Mouse (Mus musculus) neural tube, embryonic 11.5 days (tissue): ENCODE measurements around the gene Cobll1. TPM values are rescaled to one million over a fixed set of nuclear protein-coding genes. Genes with fewer than 3 reads are reported as not detected.

Experiments used
- ATAC-seq: fragments of 200-750 bp; cut with Nextera tagmentation; 2 replicates; pipeline ENCODE4 v1.8.0; 2017; ENCODE audit warnings: moderate number of reproducible peaks, mild to moderate bottlenecking, moderate TSS enrichment, moderate library complexity; ENCODE audit not compliant: insufficient read depth, low FRiP score, low TSS enrichment
- DNase-seq: peaks from one replicate; pipeline ENCODE4 v3.0.0-alpha.2; 2015; ENCODE audit warnings: low spot score
- H3K27ac ChIP-seq: fragments of 300-500 bp; sonication (generic); 2 replicates; pipeline ENCODE4 v1.5.1; 2014; ENCODE audit warnings: low read depth, mild to moderate bottlenecking, low read length
- H3K27me3 ChIP-seq: fragments of 300-500 bp; sonication (generic); 2 replicates; pipeline ENCODE4 v1.6.1; 2014; ENCODE audit warnings: mild to moderate bottlenecking, low read length, mixed read lengths; ENCODE audit not compliant: control insufficient read depth, insufficient read depth
- H3K36me3 ChIP-seq: fragments of 300-500 bp; sonication (generic); 2 replicates; pipeline ENCODE4 v1.6.1; 2014; ENCODE audit warnings: mild to moderate bottlenecking, low read length, moderate library complexity, mixed read lengths; ENCODE audit not compliant: control insufficient read depth, insufficient read depth
- H3K4me1 ChIP-seq: fragments of 300-500 bp; sonication (generic); 2 replicates; pipeline ENCODE4 v1.6.1; 2014; ENCODE audit warnings: low read length, mixed read lengths; ENCODE audit not compliant: control insufficient read depth, insufficient read depth
- H3K4me2 ChIP-seq: fragments of 300-500 bp; sonication (generic); 2 replicates; pipeline ENCODE4 v1.6.1; 2014; ENCODE audit warnings: low read depth, mild to moderate bottlenecking, moderate library complexity
- H3K4me3 ChIP-seq: fragments of 300-500 bp; sonication (generic); 2 replicates; pipeline ENCODE4 v1.5.1; 2014; ENCODE audit warnings: low read depth, low read length
- H3K9ac ChIP-seq: fragments of 300-500 bp; sonication (generic); 2 replicates; pipeline ENCODE4 v1.6.1; 2014; ENCODE audit warnings: mild to moderate bottlenecking, low read length
- H3K9me3 ChIP-seq: fragments of 300-500 bp; sonication (generic); 2 replicates; pipeline ENCODE4 v1.6.1; 2016; ENCODE audit warnings: low read length; ENCODE audit not compliant: control insufficient read depth
- WGBS: fragments of 180-500 bp; shearing (Covaris S2); extraction: QIAGEN DNeasy Blood & Tissue Kit; methylation state at CpG from one replicate; pipeline ENCODE4 v1.1.7; 2014; 5-methylcytosine and 5-hydroxymethylcytosine counted together
- polyA plus RNA-seq: library from polyadenylated mRNA; unstranded; fragments of >200 nt; fragmentation: Nextera tagmentation; extraction: Ambion mirVana; gene quantifications from 2 replicates; pipeline ENCODE4 v1.2.1, GENCODE M21; 2014

The Cobll1 gene
- polyA plus RNA-seq, 1 experiment from 2014 or later: 1.6 TPM

- H3K9ac ChIP-seq: no peak overlapping the region
- no peaks in the 10 kb centered on the region for H3K9me3 ChIP-seq
- ATAC-seq: no peak
- DNase-seq: no peak
- no peaks in the 10 kb centered on the region for H3K36me3 ChIP-seq
- WGBS: 89% methylated on average over 2 of the region's 2 CpGs
- no peak overlapping the region for H3K4me3 ChIP-seq
- H3K4me1 ChIP-seq: no peaks in the 10 kb centered on the region
- H3K27ac ChIP-seq: no peak overlapping the region
- H3K27me3 ChIP-seq: no peaks in the 10 kb centered on the region
- no peak overlapping the region for H3K4me2 ChIP-seq
Measured at GRCm38 (mm10) chr2:65117859-65118258, 121.3 kb downstream of the Cobll1 start.

- Histone ChIP-seq H3K9ac (no peak overlapping the region), H3K4me1 (no peaks in the 10 kb centered on the region), H3K27ac (no peak overlapping the region), H3K36me3 (no peaks in the 10 kb centered on the region), H3K4me2 (no peak overlapping the region), H3K4me3 (no peak overlapping the region), H3K9me3 (no peaks in the 10 kb centered on the region), H3K27me3 (no peaks in the 10 kb centered on the region)
- WGBS: 69% methylated on average over 2 of the region's 2 CpGs
- no peak for DNase-seq
- no peak for ATAC-seq
Measured at GRCm38 (mm10) chr2:65116428-65117125, 122.6 kb downstream of the Cobll1 start.

GRCm38 (mm10) chr2:65113191-65113590, 126.0 kb downstream of the Cobll1 start:
- WGBS: 89% methylated on average over 4 of the region's 4 CpGs
- no peaks in the 10 kb centered on the region for H3K36me3 ChIP-seq
- H3K4me1 ChIP-seq: no peaks in the 10 kb centered on the region
- no peak overlapping the region for H3K27ac ChIP-seq
- DNase-seq (no peak), ATAC-seq (no peak)
- H3K9me3 ChIP-seq: no peaks in the 10 kb centered on the region
- no peak overlapping the region for H3K4me2 ChIP-seq
- no peak overlapping the region for H3K9ac ChIP-seq
- H3K27me3 ChIP-seq: no peaks in the 10 kb centered on the region
- no peak overlapping the region for H3K4me3 ChIP-seq

- Histone ChIP-seq H3K4me2 (no peak overlapping the region), H3K27ac (no peak overlapping the region), H3K4me3 (no peak overlapping the region), H3K36me3 (no peaks in the 10 kb centered on the region), H3K9ac (no peak overlapping the region), H3K9me3 (no peaks in the 10 kb centered on the region), H3K4me1 (no peaks in the 10 kb centered on the region), H3K27me3 (no peaks in the 10 kb centered on the region)
- no peak for ATAC-seq
- WGBS: 91% methylated on average over 6 of the region's 6 CpGs
- DNase-seq: no peak
Measured at GRCm38 (mm10) chr2:65104569-65104968, 134.6 kb downstream of the Cobll1 start.

- Histone ChIP-seq H3K9me3 (no peaks in the 10 kb centered on the region), H3K27ac (no peak overlapping the region), H3K27me3 (no peaks in the 10 kb centered on the region), H3K36me3 (no peaks in the 10 kb centered on the region), H3K4me1 (no peaks in the 10 kb centered on the region), H3K4me3 (no peak overlapping the region), H3K9ac (no peak overlapping the region), H3K4me2 (no peak overlapping the region)
- 94% methylated on average over 3 of the region's 3 CpGs for WGBS
- DNase-seq (no peak), ATAC-seq (no peak)
Measured at GRCm38 (mm10) chr2:65103801-65104200, 135.4 kb downstream of the Cobll1 start.

GRCm38 (mm10) chr2:65101388-65101787, 137.8 kb downstream of the Cobll1 start:
- no peak overlapping the region for H3K4me2 ChIP-seq
- DNase-seq: no peak
- no peaks in the 10 kb centered on the region for H3K4me1 ChIP-seq
- H3K36me3 ChIP-seq: no peaks in the 10 kb centered on the region
- H3K27me3 ChIP-seq: no peaks in the 10 kb centered on the region
- no peak for ATAC-seq
- no peak overlapping the region for H3K9ac ChIP-seq
- no peak overlapping the region for H3K4me3 ChIP-seq
- 76% methylated on average over 2 of the region's 2 CpGs for WGBS
- no peaks in the 10 kb centered on the region for H3K9me3 ChIP-seq
- H3K27ac ChIP-seq: no peak overlapping the region

GRCm38 (mm10) chr2:65100001-65100400, 139.2 kb downstream of the Cobll1 start:
- no peaks in the 10 kb centered on the region for H3K36me3 ChIP-seq
- no peaks in the 10 kb centered on the region for H3K4me1 ChIP-seq
- H3K27ac ChIP-seq: no peak overlapping the region
- DNase-seq (no peak), ATAC-seq (no peak)
- H3K9ac ChIP-seq: no peak overlapping the region
- H3K4me3 ChIP-seq: no peak overlapping the region
- H3K9me3 ChIP-seq: no peaks in the 10 kb centered on the region
- no peaks in the 10 kb centered on the region for H3K27me3 ChIP-seq
- WGBS: 93% methylated on average over 1 of the region's 1 CpGs
- H3K4me2 ChIP-seq: no peak overlapping the region

GRCm38 (mm10) chr2:65095571-65095970, 143.6 kb downstream of the Cobll1 start:
- H3K27ac ChIP-seq: no peak overlapping the region
- no peak for ATAC-seq
- H3K4me3 ChIP-seq: no peak overlapping the region
- H3K4me2 ChIP-seq: no peak overlapping the region
- H3K27me3 ChIP-seq: no peaks in the 10 kb centered on the region
- H3K4me1 ChIP-seq: no peaks in the 10 kb centered on the region
- no peaks in the 10 kb centered on the region for H3K9me3 ChIP-seq
- H3K9ac ChIP-seq: no peak overlapping the region
- H3K36me3 ChIP-seq: no peaks in the 10 kb centered on the region
- no peak for DNase-seq
- 83% methylated on average over 6 of the region's 6 CpGs for WGBS

GRCm38 (mm10) chr2:65093990-65094389, 145.2 kb downstream of the Cobll1 start:
- Histone ChIP-seq H3K27ac (no peak overlapping the region), H3K27me3 (no peaks in the 10 kb centered on the region), H3K4me1 (no peaks in the 10 kb centered on the region), H3K4me3 (no peak overlapping the region), H3K4me2 (no peak overlapping the region), H3K9me3 (no peaks in the 10 kb centered on the region), H3K9ac (no peak overlapping the region), H3K36me3 (no peaks in the 10 kb centered on the region)
- 88% methylated on average over 2 of the region's 2 CpGs for WGBS
- DNase-seq: no peak
- ATAC-seq: no peak
